ENCODE assay signal across 8 mouse cellular contexts in genomic region chr1:170214383-170214756, GRCm38 (mm10). TPM values are rescaled to one million over a fixed set of nuclear protein-coding genes. Genes with fewer than 3 reads are reported as not detected.
A peak's percentile ranks its signal among the peaks of the same experiment; 100 is the strongest.
DNase-seq lines count a peak whose midpoint lies in the region; ATAC-seq and TF ChIP-seq lines count a peak whose summit lies in the region.

No protein-coding gene starts in this region.

- H3K9ac ChIP-seq in hindbrain, embryonic 13.5 days, result peak overlapping the region; percentile 94
- H3K9ac ChIP-seq in midbrain, embryonic 16.5 days (ENCODE audit: low read depth, low read length), result peak overlapping the region; percentile 91

- no peak for DNase-seq in left cerebral cortex, adult 2 months (ENCODE audit: extremely low spot score in 1 of 2, low spot score in 2 of 2)
- no peak for DNase-seq in left cerebral cortex, postnatal 10 days (ENCODE audit: extremely low spot score in 1 of 2, low spot score in 2 of 2)
- DNase-seq in brain, adult 2 months (ENCODE audit: low read depth, low spot score), result peak; percentile 12
- no peak for DNase-seq in ovary, postnatal 10 days (ENCODE audit: low spot score)
- DNase-seq in layer of hippocampus, postnatal 25 days (ENCODE audit: extremely low spot score in 1 of 2, low spot score in 1 of 2), result no peak
- no peak for DNase-seq in gastrocnemius, postnatal 10 days

- no peak for TF ChIP-seq CTCF in left cerebral cortex, adult 2 months (IDR thresholded peaks at IDR 0.05)

- H3K27ac ChIP-seq in left cerebral cortex, adult 2 months, result peak overlapping the region; percentile 86
- no peak overlapping the region for H3K27ac ChIP-seq in hindbrain, embryonic 13.5 days
- peak overlapping the region; percentile 81 for H3K27ac ChIP-seq in midbrain, embryonic 16.5 days (ENCODE audit: low read length)

- peaks cover 13% of the 10 kb centered on the region for H3K27me3 ChIP-seq in hindbrain, embryonic 13.5 days
- H3K27me3 ChIP-seq in midbrain, embryonic 16.5 days (ENCODE audit: control insufficient read depth, insufficient read depth, low read depth, low read length), result peaks cover 2% of the 10 kb centered on the region; the same call in 1 of the 2 replicates

- intact Hi-C loops in left cerebral cortex, adult 2 months (cut with DNase I), result no loop called here
- intact Hi-C loops in left cerebral cortex, postnatal 10 days (cut with DNase I), result loop anchor here (10.0 kb wide), 1 partner anchor 400 kb away; no protein-coding TSS in a partner anchor

- H3K36me3 ChIP-seq in hindbrain, embryonic 13.5 days, result peaks cover 21% of the 10 kb centered on the region
- H3K36me3 ChIP-seq in midbrain, embryonic 16.5 days (ENCODE audit: control insufficient read depth, insufficient read depth, low read length), result peaks cover 10% of the 10 kb centered on the region

- H3K4me2 ChIP-seq in hindbrain, embryonic 13.5 days, result peak overlapping the region; percentile 82
- peak overlapping the region; percentile 86 for H3K4me2 ChIP-seq in midbrain, embryonic 16.5 days (ENCODE audit: low read length)

- H3K9me3 ChIP-seq in hindbrain, embryonic 13.5 days, result no peaks in the 10 kb centered on the region
- no peaks in the 10 kb centered on the region for H3K9me3 ChIP-seq in midbrain, embryonic 16.5 days (replicated peaks; ENCODE audit: control insufficient read depth, low read length, poor library complexity, severe bottlenecking)

- WGBS in hindbrain, embryonic 13.5 days, result 47% methylated on average over 7 of the region's 7 CpGs
- 43% methylated on average over 7 of the region's 7 CpGs for WGBS in midbrain, embryonic 16.5 days

- H3K4me3 ChIP-seq in left cerebral cortex, adult 2 months, result peak overlapping the region; percentile 80
- peak overlapping the region; percentile 95 for H3K4me3 ChIP-seq in hindbrain, embryonic 13.5 days
- peak overlapping the region; percentile 88 for H3K4me3 ChIP-seq in midbrain, embryonic 16.5 days (ENCODE audit: low read depth, low read length)

- ATAC-seq in hindbrain, embryonic 13.5 days (ENCODE audit: low FRiP score), result no peak
- ATAC-seq in midbrain, embryonic 16.5 days, result no peak

- H3K4me1 ChIP-seq in hindbrain, embryonic 13.5 days (replicated peaks), result peaks cover 10% of the 10 kb centered on the region
- H3K4me1 ChIP-seq in midbrain, embryonic 16.5 days (ENCODE audit: control insufficient read depth, insufficient read depth, low read length), result peaks cover 9% of the 10 kb centered on the region

RNA-seq across cellular contexts. Expression of gene Uhmk1, which starts 0.8 kb away (rescaled TPM):
- total RNA-seq in left cerebral cortex, adult 2 months (2021), result 100 to 1,000 TPM; 140 to 141 TPM
- total RNA-seq in left cerebral cortex, postnatal 10 days (2021), result 100 to 1,000 TPM; 139 to 144 TPM
- 8.4 and 8.7 TPM in 2 replicates for polyA plus RNA-seq in hindbrain, embryonic 13.5 days (2015; fragmentation: Nextera tagmentation; extraction: Ambion mirVana)
- 9.6 and 9.7 TPM in 2 replicates for polyA plus RNA-seq in midbrain, embryonic 16.5 days (2015; fragmentation: Nextera tagmentation; extraction: Ambion mirVana)
- total RNA-seq in layer of hippocampus, postnatal 25 days (2021), result 100 to 1,000 TPM; 144 to 145 TPM
- total RNA-seq in gastrocnemius, postnatal 10 days (2021), result 10 to 100 TPM; 12.2 to 13.4 TPM

RNA-seq across cellular contexts. Expression of gene Sh2d1b2, which starts 18.2 kb away (rescaled TPM):
- not detected for total RNA-seq in left cerebral cortex, adult 2 months (2021)
- not detected for total RNA-seq in left cerebral cortex, postnatal 10 days (2021)
- not detected in 2 replicates for polyA plus RNA-seq in hindbrain, embryonic 13.5 days (2015; fragmentation: Nextera tagmentation; extraction: Ambion mirVana)
- not detected in 2 replicates for polyA plus RNA-seq in midbrain, embryonic 16.5 days (2015; fragmentation: Nextera tagmentation; extraction: Ambion mirVana)
- total RNA-seq in layer of hippocampus, postnatal 25 days (2021), result not detected
- total RNA-seq in gastrocnemius, postnatal 10 days (2021), result not detected

RNA-seq across cellular contexts. Expression of gene Uap1, which starts 39.6 kb away (rescaled TPM):
- 10 to 100 TPM; 55.7 to 60.9 TPM for total RNA-seq in left cerebral cortex, adult 2 months (2021)
- 10 to 100 TPM; 62.5 to 66.7 TPM for total RNA-seq in left cerebral cortex, postnatal 10 days (2021)
- polyA plus RNA-seq in hindbrain, embryonic 13.5 days (2015; fragmentation: Nextera tagmentation; extraction: Ambion mirVana), result 63.0 and 63.7 TPM in 2 replicates
- polyA plus RNA-seq in midbrain, embryonic 16.5 days (2015; fragmentation: Nextera tagmentation; extraction: Ambion mirVana), result 63.6 and 65.6 TPM in 2 replicates
- 10 to 100 TPM; 53.0 to 60.0 TPM for total RNA-seq in layer of hippocampus, postnatal 25 days (2021)
- total RNA-seq in gastrocnemius, postnatal 10 days (2021), result 10 to 100 TPM; 32.5 to 34.6 TPM

Comparison
In these comparisons a context has a peak if more than half of its experiments do, and no peak if none do; other contexts are left out.
1. RNA of gene Uhmk1, which starts 0.8 kb away (total RNA-seq): 144 to 145 TPM in layer of hippocampus, postnatal 25 days, 139 to 144 TPM in left cerebral cortex, postnatal 10 days and 140 to 141 TPM in left cerebral cortex, adult 2 months; 12.2 to 13.4 TPM in gastrocnemius, postnatal 10 days; every median in the first group is over 4 times any median in the second.
2. Peak in every context shown above with its lines, with median percentiles within 50 percentile points of each other: H3K4me3 ChIP-seq.